Mouse (Mus musculus) embryonic facial prominence, embryonic 10.5 days (tissue): ENCODE measurements around the gene Ddah1. TPM values are rescaled to one million over a fixed set of nuclear protein-coding genes. Genes with fewer than 3 reads are reported as not detected.
A peak's percentile ranks its signal among the peaks of the same experiment; 100 is the strongest.

ENCODE experiments used
- DNase-seq: peaks from one replicate; pipeline ENCODE4 v3.0.0-alpha.2; 2017; ENCODE audit warnings: low spot score
- H3K27ac ChIP-seq: fragments of 300-500 bp; sonication (generic); replicated peaks from 2 replicates; pipeline ENCODE4 v1.5.1; 2016; ENCODE audit warnings: mild to moderate bottlenecking
- H3K27me3 ChIP-seq: fragments of 300-500 bp; sonication (generic); replicated peaks from 2 replicates; pipeline ENCODE4 v1.6.1; 2016; ENCODE audit warnings: low read depth, mild to moderate bottlenecking; ENCODE audit not compliant: poor library complexity, severe bottlenecking
- H3K36me3 ChIP-seq: fragments of 300-500 bp; sonication (generic); replicated peaks from 2 replicates; pipeline ENCODE4 v1.6.1; 2016; ENCODE audit warnings: mild to moderate bottlenecking, moderate library complexity
- H3K4me1 ChIP-seq: fragments of 300-500 bp; sonication (generic); 2 replicates; pipeline ENCODE4 v1.6.1; 2016
- H3K4me3 ChIP-seq: fragments of 300-500 bp; sonication (generic); 2 replicates; pipeline ENCODE4 v1.5.1; 2016; ENCODE audit warnings: mild to moderate bottlenecking, moderate library complexity
- H3K9me3 ChIP-seq: fragments of 300-500 bp; sonication (generic); 2 replicates; pipeline ENCODE4 v1.6.1; 2016; ENCODE audit warnings: mild to moderate bottlenecking
- WGBS: fragments of 180-500 bp; shearing (Covaris S2); methylation state at CpG from one replicate; pipeline ENCODE4 v1.1.7; 2016; 5-methylcytosine and 5-hydroxymethylcytosine counted together
- polyA plus RNA-seq: library from polyadenylated mRNA; unstranded; fragments of >200 nt; fragmentation: Nextera tagmentation; extraction: Ambion mirVana; gene quantifications from 2 replicates; pipeline ENCODE4 v1.2.1, GENCODE M21; 2016

Gene Ddah1
- polyA plus RNA-seq, 1 experiment from 2014 or later, result 22.4 TPM

- peak; percentile 96 for DNase-seq
- Histone ChIP-seq H3K4me1 (peaks cover 22% of the 10 kb centered on the region), H3K4me3 (peak within 1 kb of the TSS; percentile 90), H3K27ac (peak within 1 kb of the TSS; percentile 87), H3K36me3 (peaks cover 50% of the 10 kb centered on the region), H3K27me3 (no peaks in the 10 kb centered on the region), H3K9me3 (no peaks in the 10 kb centered on the region)
- WGBS, result 1% methylated on average over 70 of the region's 70 CpGs
Measured at GRCm38 (mm10) chr3:145937505-145938404, 179.3 kb downstream of the Ddah1 start, which contains the start of gene 2410004B18Rik. Gene 2410004B18Rik, plus strand, starts transcription at chr3:145938014.

GRCm38 (mm10) chr3:145938405-145939349 is 180.2 kb downstream of the Ddah1 start:
- Histone ChIP-seq H3K27me3 (no peaks in the 10 kb centered on the region), H3K4me1 (peaks cover 22% of the 10 kb centered on the region), H3K4me3 (peak overlapping the region; percentile 90), H3K36me3 (peaks cover 50% of the 10 kb centered on the region), H3K27ac (peak overlapping the region; percentile 87), H3K9me3 (no peaks in the 10 kb centered on the region)
- DNase-seq, result peak; percentile 50
- 21% methylated on average over 50 of the region's 50 CpGs for WGBS

- Histone ChIP-seq H3K27ac (no peak overlapping the region), H3K4me3 (peak overlapping the region; percentile 90), H3K27me3 (no peaks in the 10 kb centered on the region), H3K4me1 (peaks cover 22% of the 10 kb centered on the region), H3K36me3 (peaks cover 52% of the 10 kb centered on the region), H3K9me3 (no peaks in the 10 kb centered on the region)
- WGBS, result 88% methylated on average over 12 of the region's 12 CpGs
- DNase-seq, result no peak
Measured at GRCm38 (mm10) chr3:145939402-145939801, 180.9 kb downstream of the Ddah1 start.

- Histone ChIP-seq H3K27me3 (no peaks in the 10 kb centered on the region), H3K36me3 (peaks cover 55% of the 10 kb centered on the region), H3K4me1 (peaks cover 22% of the 10 kb centered on the region), H3K9me3 (no peaks in the 10 kb centered on the region), H3K4me3 (no peak overlapping the region; the same call in 1 of the 2 replicates), H3K27ac (no peak overlapping the region)
- DNase-seq, result no peak
- WGBS, result 87% methylated on average over 4 of the region's 4 CpGs
Measured at GRCm38 (mm10) chr3:145939971-145940370, 181.5 kb downstream of the Ddah1 start.

GRCm38 (mm10) chr3:145941971-145942370 is 183.5 kb downstream of the Ddah1 start:
- Histone ChIP-seq H3K9me3 (no peaks in the 10 kb centered on the region), H3K27me3 (no peaks in the 10 kb centered on the region), H3K36me3 (peaks cover 64% of the 10 kb centered on the region), H3K4me1 (peaks cover 29% of the 10 kb centered on the region), H3K4me3 (no peak overlapping the region), H3K27ac (no peak overlapping the region)
- 19% methylated on average over 3 of the region's 3 CpGs for WGBS
- peak; percentile 71 for DNase-seq

Other genes starting within 250 kb of the Ddah1 start
- 49.8 and 51.8 TPM in 2 replicates for gene Znhit6, start 182.5 kb upstream of the Ddah1 start, polyA plus RNA-seq
- gene Ccn1, start 108.7 kb upstream of the Ddah1 start, polyA plus RNA-seq, result 40.2 and 42.2 TPM in 2 replicates
- 41.4 and 44.1 TPM in 2 replicates for gene Bcl10, start 164.1 kb downstream of the Ddah1 start, polyA plus RNA-seq
- gene 2410004B18Rik, start 179.3 kb downstream of the Ddah1 start, polyA plus RNA-seq, result 51.1 and 53.1 TPM in 2 replicates
- 1.4 TPM in 2 replicates for gene Syde2, start 229.2 kb downstream of the Ddah1 start, polyA plus RNA-seq